Mouse (Mus musculus): ENCODE measurements around the gene Pygo2. TPM values are rescaled to one million over a fixed set of nuclear protein-coding genes. Genes with fewer than 3 reads are reported as not detected.

Gene Pygo2
- polyA plus RNA-seq, 1 experiment from 2014 or later: 39.8 TPM

DNA sequence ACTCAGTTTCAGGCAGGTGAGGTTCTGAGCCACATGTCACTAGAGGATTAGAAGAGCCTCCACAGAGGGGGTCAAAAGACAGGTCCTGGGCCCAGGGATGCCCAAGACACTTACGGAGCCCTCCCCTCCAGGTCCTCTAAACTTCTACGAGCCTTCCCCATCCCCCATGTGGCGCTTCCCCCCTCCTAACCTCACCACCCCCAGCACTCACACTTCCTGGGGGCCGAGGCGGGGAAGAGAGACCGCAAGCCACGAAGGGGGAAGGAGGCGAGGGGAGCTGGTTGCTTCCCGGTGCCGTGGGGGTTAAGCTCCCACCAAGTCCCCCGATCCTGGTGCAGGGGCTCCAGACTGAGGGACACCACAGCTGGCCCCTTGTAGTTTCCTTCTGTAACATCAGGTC is 44.6 kb upstream of the Pygo2 start:
- H3K9me3 ChIP-seq (ENCODE audit: control insufficient read depth, low read length): no peaks in the 10 kb centered on the region
- no peaks in the 10 kb centered on the region for H3K27me3 ChIP-seq (ENCODE audit: control insufficient read depth, insufficient read depth, low read length)
- no peak overlapping the region for H3K4me3 ChIP-seq (ENCODE audit: low read depth, low read length)
- WGBS: 58% methylated on average over 11 of the region's 11 CpGs
- H3K36me3 ChIP-seq (ENCODE audit: control insufficient read depth, insufficient read depth, low read length): no peaks in the 10 kb centered on the region
- no peak overlapping the region for H3K27ac ChIP-seq (ENCODE audit: low read depth, low read length)
- H3K9ac ChIP-seq (replicated peaks; ENCODE audit: low read depth, low read length): no peak overlapping the region
- H3K4me1 ChIP-seq (ENCODE audit: control insufficient read depth, insufficient read depth, low read length): no peaks in the 10 kb centered on the region
- no peak for ATAC-seq (ENCODE audit: low read depth)
- H3K4me2 ChIP-seq (ENCODE audit: low read depth, low read length): no peak overlapping the region

DNA sequence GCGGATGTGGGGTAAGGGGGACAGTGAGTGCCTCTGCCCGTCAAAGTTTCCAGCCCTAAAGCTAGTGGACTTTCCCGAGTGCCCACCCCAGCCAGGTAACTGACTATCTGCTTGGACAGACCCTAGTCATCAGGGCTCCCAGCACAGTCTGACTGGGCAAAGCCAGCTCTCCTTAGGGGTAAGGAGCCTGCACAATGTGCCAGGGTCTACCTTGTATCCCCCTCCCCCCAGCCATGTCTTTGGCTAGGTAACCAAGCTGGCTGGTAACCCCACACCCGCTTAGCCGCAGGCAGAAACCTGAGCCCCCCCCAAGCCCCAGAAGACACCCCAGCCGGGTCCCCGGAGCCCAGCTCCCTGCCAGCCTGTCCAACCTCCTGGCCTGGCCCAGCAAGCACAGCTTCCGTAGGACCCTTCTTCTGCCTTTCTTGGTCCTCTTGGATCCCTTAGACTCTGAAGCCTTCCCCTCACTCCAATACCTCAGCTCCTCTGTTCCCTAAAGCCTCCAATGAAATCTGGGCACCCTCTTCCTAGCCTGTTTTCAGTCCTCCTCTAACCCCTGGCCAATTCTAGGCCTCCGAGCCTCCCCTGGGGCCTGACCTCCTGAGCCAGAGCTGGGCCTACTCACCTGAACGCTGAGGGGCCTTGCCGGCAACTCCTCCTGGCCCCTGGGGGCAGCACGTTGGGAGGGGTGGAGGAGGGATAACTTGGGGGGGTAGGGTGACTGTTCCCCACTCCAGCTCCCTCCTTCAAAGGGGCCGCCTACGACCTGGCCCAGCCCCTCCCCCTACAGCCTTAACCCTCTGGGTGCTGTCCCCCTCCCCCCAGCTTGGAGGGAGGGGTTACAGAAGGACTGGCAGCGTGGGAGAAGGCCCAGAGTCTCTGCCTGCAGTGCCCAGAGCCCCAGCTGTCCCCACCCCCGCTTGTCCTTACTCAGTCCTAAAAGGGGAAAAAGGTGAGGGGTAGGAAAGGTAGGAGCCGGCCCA is 43.3 kb upstream of the Pygo2 start:
- Histone ChIP-seq H3K4me2 (ENCODE audit: low read depth, low read length) (no peak overlapping the region), H3K27ac (ENCODE audit: low read depth, low read length) (no peak overlapping the region), H3K9me3 (ENCODE audit: control insufficient read depth, low read length) (no peaks in the 10 kb centered on the region), H3K4me1 (ENCODE audit: control insufficient read depth, insufficient read depth, low read length) (peaks cover 8% of the 10 kb centered on the region; the same call in 1 of the 2 replicates), H3K27me3 (ENCODE audit: control insufficient read depth, insufficient read depth, low read length) (no peaks in the 10 kb centered on the region), H3K4me3 (ENCODE audit: low read depth, low read length) (no peak overlapping the region), H3K36me3 (ENCODE audit: control insufficient read depth, insufficient read depth, low read length) (no peaks in the 10 kb centered on the region), H3K9ac (replicated peaks; ENCODE audit: low read depth, low read length) (no peak overlapping the region)
- 61% methylated on average over 17 of the region's 17 CpGs for WGBS
- no peak for ATAC-seq (ENCODE audit: low read depth)

DNA sequence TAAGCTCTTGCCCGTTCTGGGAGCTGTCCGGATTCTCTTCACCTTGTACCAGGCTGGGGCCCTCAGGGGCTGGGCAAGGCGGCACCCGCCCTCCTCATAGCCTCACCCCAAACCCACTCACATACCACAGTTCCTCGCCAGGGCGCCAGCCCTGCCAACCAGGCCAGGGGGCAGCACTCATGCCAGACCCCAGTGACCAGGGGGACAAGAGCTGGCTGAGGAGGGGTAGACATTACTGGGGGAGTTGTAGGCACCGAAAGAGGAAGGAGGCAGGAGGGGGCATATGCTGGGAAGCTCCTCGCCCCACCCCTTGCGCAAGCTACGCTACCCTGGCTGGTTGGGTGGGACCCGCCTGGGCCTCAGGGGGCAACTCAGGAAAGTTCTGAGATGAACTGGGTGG is 42.4 kb upstream of the Pygo2 start:
- Histone ChIP-seq H3K4me2 (ENCODE audit: low read depth, low read length) (no peak overlapping the region), H3K9ac (replicated peaks; ENCODE audit: low read depth, low read length) (no peak overlapping the region), H3K9me3 (ENCODE audit: control insufficient read depth, low read length) (no peaks in the 10 kb centered on the region), H3K27ac (ENCODE audit: low read depth, low read length) (no peak overlapping the region), H3K4me3 (ENCODE audit: low read depth, low read length) (no peak overlapping the region), H3K4me1 (ENCODE audit: control insufficient read depth, insufficient read depth, low read length) (peaks cover 16% of the 10 kb centered on the region; the same call in 1 of the 2 replicates), H3K36me3 (ENCODE audit: control insufficient read depth, insufficient read depth, low read length) (no peaks in the 10 kb centered on the region), H3K27me3 (ENCODE audit: control insufficient read depth, insufficient read depth, low read length) (0 out of 2 replicates have a peak, but pooled peaks cover 2% of the 10 kb centered on the region)
- no peak for ATAC-seq (ENCODE audit: low read depth)
- 81% methylated on average over 11 of the region's 11 CpGs for WGBS

DNA sequence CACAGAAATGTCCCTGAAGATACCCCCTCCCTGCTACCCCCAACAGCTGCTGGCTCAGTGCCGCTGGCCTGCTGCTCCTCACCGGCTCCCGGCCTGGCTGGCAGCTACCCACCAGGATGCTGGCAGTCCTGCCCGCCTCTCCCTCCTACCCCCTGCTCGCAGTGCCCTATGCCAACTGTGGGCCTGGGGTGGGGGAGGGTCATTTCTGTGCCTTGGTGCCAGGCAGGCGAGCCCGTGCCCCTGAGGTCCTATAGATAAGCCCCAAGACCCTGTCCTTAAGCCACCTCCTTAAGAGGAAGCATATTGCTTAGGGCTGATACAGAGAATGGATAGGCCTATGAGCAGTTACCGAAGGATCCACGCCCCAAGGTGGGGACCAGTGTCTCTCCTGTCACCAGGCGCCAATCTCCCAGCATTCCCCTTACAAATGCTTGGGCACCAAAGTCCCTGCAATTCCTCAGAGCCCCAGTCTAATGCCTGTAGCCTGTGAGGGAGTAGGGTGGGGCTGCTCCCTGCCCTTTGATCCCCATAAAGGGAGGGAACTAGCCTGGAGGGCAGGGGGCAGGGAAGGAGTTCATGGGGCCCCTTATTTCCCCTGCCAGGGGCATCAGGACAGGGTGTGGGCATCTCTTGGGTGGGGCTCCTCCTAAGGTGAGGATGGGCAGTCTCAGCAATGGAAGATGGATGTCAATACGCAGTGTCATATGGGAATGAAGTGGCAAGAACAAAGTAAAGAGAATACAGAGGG is 41.7 kb upstream of the Pygo2 start:
- no peak overlapping the region for H3K9ac ChIP-seq (replicated peaks; ENCODE audit: low read depth, low read length)
- no peak overlapping the region for H3K4me2 ChIP-seq (ENCODE audit: low read depth, low read length)
- no peaks in the 10 kb centered on the region for H3K9me3 ChIP-seq (ENCODE audit: control insufficient read depth, low read length)
- no peak overlapping the region for H3K27ac ChIP-seq (ENCODE audit: low read depth, low read length)
- 75% methylated on average over 11 of the region's 11 CpGs for WGBS
- peaks cover 18% of the 10 kb centered on the region for H3K4me1 ChIP-seq (ENCODE audit: control insufficient read depth, insufficient read depth, low read length)
- H3K36me3 ChIP-seq (ENCODE audit: control insufficient read depth, insufficient read depth, low read length): no peaks in the 10 kb centered on the region
- H3K4me3 ChIP-seq (ENCODE audit: low read depth, low read length): no peak overlapping the region
- ATAC-seq (ENCODE audit: low read depth): no peak
- H3K27me3 ChIP-seq (ENCODE audit: control insufficient read depth, insufficient read depth, low read length): 0 out of 2 replicates have a peak, but pooled peaks cover 2% of the 10 kb centered on the region

DNA sequence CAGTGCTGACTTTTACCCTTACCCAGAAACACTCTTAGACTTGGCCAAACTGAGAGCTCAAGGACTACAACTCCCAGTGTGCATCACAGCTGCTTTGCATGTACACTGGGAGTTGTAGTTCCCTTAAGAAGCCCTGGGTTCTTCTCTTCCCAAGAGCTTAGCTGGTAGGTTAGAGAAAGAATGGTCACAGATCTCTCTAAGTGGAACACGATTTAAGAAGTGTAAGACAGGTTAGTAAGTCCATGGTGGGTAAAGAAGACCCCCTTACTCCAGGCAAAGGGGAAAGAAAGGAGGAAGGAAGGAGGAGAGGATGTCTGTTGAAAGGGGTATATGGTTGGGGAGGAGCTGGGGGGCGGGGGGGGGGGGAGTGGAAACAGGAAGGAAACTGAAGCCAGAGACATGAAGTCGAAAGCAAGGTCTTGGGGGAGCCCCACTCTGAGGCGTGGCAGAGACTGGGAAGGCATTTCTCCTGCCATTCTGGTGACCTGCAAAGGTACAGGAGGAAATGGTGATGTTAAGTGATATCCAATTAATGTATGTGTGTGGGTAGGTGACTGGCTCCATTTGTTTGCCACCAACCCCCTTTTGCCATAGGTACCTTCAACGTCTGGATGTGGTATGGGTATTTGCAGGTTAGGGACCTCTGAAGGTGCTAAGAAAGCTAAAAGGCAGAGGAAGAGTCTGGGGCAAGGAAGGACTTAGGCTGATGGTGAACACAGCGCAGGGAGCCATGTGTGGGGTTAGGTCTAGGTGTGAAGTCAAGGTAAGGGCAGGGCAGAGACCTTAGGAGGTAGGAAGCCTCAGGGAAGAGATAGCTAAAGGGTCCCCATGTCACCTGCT is 40.9 kb upstream of the Pygo2 start:
- Histone ChIP-seq H3K27ac (ENCODE audit: low read depth, low read length) (no peak overlapping the region), H3K4me2 (ENCODE audit: low read depth, low read length) (no peak overlapping the region), H3K4me1 (ENCODE audit: control insufficient read depth, insufficient read depth, low read length) (peaks cover 18% of the 10 kb centered on the region), H3K9me3 (ENCODE audit: control insufficient read depth, low read length) (no peaks in the 10 kb centered on the region), H3K4me3 (ENCODE audit: low read depth, low read length) (no peak overlapping the region), H3K9ac (replicated peaks; ENCODE audit: low read depth, low read length) (no peak overlapping the region), H3K27me3 (ENCODE audit: control insufficient read depth, insufficient read depth, low read length) (0 out of 2 replicates have a peak, but pooled peaks cover 2% of the 10 kb centered on the region), H3K36me3 (ENCODE audit: control insufficient read depth, insufficient read depth, low read length) (no peaks in the 10 kb centered on the region)
- ATAC-seq (ENCODE audit: low read depth): no peak
- 67% methylated on average over 5 of the region's 6 CpGs for WGBS

DNA sequence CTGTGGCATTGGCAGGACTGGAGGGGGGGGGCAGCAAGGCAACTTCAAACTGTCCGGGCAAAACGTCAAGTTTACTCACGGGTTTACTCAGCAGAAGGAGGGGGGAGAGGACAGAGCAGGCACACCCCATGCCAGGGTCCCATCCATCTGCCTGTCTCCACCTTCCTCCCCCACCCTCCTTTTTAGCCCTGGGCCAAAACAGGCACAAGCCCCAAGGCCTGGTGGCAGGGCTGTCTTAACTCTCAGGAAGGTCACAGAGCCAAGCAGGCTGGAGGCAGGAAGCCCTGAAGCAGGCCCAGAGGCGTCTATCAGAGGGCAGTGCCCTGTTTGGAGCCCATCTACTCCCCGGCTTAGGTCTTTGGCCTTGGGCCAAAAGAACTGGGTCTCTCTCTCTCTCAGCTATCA is 39.9 kb upstream of the Pygo2 start:
- Histone ChIP-seq H3K27me3 (ENCODE audit: control insufficient read depth, insufficient read depth, low read length) (peaks cover 2% of the 10 kb centered on the region; the same call in 1 of the 2 replicates), H3K4me2 (ENCODE audit: low read depth, low read length) (no peak overlapping the region), H3K4me1 (ENCODE audit: control insufficient read depth, insufficient read depth, low read length) (peaks cover 21% of the 10 kb centered on the region), H3K27ac (ENCODE audit: low read depth, low read length) (no peak overlapping the region), H3K36me3 (ENCODE audit: control insufficient read depth, insufficient read depth, low read length) (no peaks in the 10 kb centered on the region), H3K4me3 (ENCODE audit: low read depth, low read length) (no peak overlapping the region), H3K9ac (replicated peaks; ENCODE audit: low read depth, low read length) (no peak overlapping the region), H3K9me3 (ENCODE audit: control insufficient read depth, low read length) (no peaks in the 10 kb centered on the region)
- no peak for ATAC-seq (ENCODE audit: low read depth)
- WGBS: 58% methylated on average over 5 of the region's 5 CpGs

DNA sequence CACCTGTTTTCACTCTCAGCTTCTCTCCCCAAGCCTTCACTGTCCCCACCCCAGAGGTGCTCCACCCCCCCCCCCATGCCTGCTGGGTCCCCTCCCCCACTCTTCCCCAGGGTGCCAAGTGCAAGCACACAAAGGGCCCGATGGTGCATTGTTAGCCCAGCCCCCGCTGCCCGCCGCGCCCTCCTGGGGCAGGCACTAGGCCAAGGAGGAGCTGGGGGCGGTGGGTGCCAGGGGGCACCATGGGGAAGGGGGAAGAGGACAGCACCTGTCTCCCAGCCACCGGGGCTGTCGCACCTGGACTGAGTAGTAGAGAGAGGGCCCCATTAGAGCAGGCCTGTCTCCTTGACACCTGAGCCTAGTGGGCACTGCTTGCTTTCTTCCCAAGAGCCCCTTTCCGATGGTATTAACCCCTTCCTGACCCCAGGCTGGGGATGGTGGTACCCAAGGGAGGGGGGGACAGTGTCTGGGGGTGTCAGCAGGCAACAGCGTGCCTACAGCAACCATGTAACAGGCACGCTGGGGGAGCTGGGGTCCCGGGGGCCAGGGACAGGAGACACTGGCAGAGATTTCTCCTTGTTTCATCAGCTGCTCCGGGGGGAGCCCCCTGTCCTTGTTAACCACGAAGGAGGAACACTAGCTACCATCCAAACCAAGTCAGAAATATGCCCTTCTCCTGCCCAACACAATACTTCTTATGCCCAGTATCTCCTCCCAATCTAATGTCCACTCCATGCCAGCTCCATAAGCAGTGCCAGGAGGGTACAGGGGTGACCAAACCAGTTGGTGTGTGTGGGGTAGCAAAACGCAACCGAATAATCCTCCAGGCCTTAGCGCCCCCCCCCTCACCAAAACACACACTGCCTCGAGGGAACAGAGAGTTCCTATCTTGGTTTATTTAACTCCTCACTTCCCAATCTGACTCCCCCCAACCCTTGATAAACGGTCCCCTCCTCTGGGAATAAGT is 39.0 kb upstream of the Pygo2 start:
- Histone ChIP-seq H3K36me3 (ENCODE audit: control insufficient read depth, insufficient read depth, low read length) (no peaks in the 10 kb centered on the region), H3K4me1 (ENCODE audit: control insufficient read depth, insufficient read depth, low read length) (peaks cover 24% of the 10 kb centered on the region), H3K4me2 (ENCODE audit: low read depth, low read length) (peak overlapping the region; percentile 97), H3K9me3 (ENCODE audit: control insufficient read depth, low read length) (no peaks in the 10 kb centered on the region), H3K27ac (ENCODE audit: low read depth, low read length) (no peak overlapping the region), H3K9ac (replicated peaks; ENCODE audit: low read depth, low read length) (peak overlapping the region; percentile 55), H3K4me3 (ENCODE audit: low read depth, low read length) (peak overlapping the region; percentile 45), H3K27me3 (ENCODE audit: control insufficient read depth, insufficient read depth, low read length) (peaks cover 5% of the 10 kb centered on the region; the same call in 1 of the 2 replicates)
- WGBS: 12% methylated on average over 19 of the region's 19 CpGs
- ATAC-seq (ENCODE audit: low read depth): no peak

Measured in neural tube, embryonic 14.5 days (tissue).